Mouse (Mus musculus) Patski (cell line): ENCODE data around the gene Rap1b. TPM values are rescaled to one million over a fixed set of nuclear protein-coding genes. Genes with fewer than 3 reads are reported as not detected.
A peak's percentile ranks its signal among the peaks of the same experiment; 100 is the strongest.

Source experiments
- ATAC-seq: fragments of 100-300 bp; one replicate; pipeline ENCODE4 v1.8.0; 2021
- CTCF ChIA-PET: fragments of 350-600 bp; sonication (Branson Sonifier 250); formaldehyde crosslinking; loops from one replicate; lab custom pipeline; 2022; ENCODE audit warnings: inconsistent platforms; lab: Charles Lee
- POLR2A ChIA-PET: fragments of 350-600 bp; sonication (Branson Sonifier 250); formaldehyde crosslinking; loops from one replicate; lab custom pipeline; 2022; ENCODE audit warnings: antibody characterized with exemption, inconsistent platforms; lab: Charles Lee
- DNase-seq: peaks from one replicate; pipeline ENCODE4 v3.0.0-alpha.2; 2011; ENCODE audit warnings: low read depth, low spot score
- H3K27me3 ChIP-seq: fragments of 371-371 bp; one replicate; pipeline ENCODE4 v1.5.1; 2021
- CTCF ChIP-seq: fragments of 100-300 bp; IDR thresholded peaks from one replicate; pipeline ENCODE4 v1.5.1; 2021
- in situ Hi-C: fragments of 300-500 bp; cut with MboI; formaldehyde crosslinking; loops from 3 replicates; pipeline ENCODE4 v1.11.1; 2018; ENCODE audit warnings: low pct_unique_long_range_greater_than_20kb, mixed read lengths
- polyA plus RNA-seq: library from polyadenylated mRNA; unstranded; gene quantifications from one replicate; pipeline ENCODE4 v1.2.3, GENCODE M21; 2021

Gene Rap1b
- polyA plus RNA-seq, 1 experiment from 2014 or later, result 95.5 TPM

DNA sequence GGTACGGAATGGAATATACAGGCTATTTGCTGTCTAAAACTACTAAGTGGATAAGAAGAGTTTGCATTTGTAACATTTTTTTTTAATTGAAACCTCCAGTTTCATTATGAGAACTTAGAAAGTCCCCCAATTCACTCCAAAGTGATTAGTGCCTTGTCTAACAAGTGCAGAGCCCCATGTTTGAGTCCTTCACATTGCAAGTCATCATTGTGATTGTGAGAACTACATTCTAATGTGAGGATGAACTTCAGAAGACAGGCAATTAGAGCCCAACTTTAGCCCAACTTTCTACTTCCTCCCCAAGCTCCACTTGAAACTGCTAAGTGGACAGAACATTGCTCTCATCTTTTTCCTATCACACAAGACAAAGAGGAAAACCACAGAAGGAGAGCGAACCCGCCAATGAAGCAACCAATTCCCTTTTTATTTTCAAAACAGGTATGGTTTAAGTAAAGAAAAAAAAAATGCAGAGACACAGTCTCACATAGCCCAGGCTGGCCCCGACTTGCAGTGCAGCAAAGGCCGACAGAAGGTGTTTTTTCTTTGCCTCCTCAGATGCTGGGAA lies 5.3 kb downstream of the Rap1b start:
- no peak for TF ChIP-seq CTCF
- CTCF ChIA-PET, result interaction anchor here (1.0 to 1.1 kb wide), 3 partner anchors 10 to 27 kb away, joined by 3 read pairs; no protein-coding TSS in a partner anchor
- no peak for ATAC-seq
- POLR2A ChIA-PET, result no interaction called here
- DNase-seq, result no peak
- H3K27me3 ChIP-seq, result no peaks in the 10 kb centered on the region
- in situ Hi-C loops, result no loop called here

DNA sequence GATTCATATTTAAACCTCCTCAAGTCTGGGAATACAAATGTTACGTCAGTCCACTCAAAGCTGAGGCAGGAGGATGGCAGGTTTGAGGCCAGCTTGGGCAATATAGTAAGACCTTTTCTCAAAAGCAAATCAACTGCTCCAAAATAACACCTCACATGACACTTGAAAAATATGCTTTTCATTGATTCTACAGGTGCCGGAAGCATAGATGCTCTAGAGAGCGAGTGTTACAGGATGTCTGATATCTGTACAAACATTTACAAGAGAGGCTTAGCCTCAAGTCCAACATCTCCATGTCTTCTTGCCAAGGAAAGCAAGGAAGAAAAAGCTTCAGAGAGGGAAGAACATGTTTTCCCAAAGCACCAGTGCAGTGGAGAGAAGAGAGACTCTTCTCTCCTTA lies 6.1 kb downstream of the Rap1b start:
- TF ChIP-seq CTCF, result no peak
- no peaks in the 10 kb centered on the region for H3K27me3 ChIP-seq
- CTCF ChIA-PET, result interaction anchor here (1.0 to 1.9 kb wide), 4 partner anchors 10 to 26 kb away, joined by 3 to 6 read pairs (median 3); no protein-coding TSS in a partner anchor
- DNase-seq (no peak), ATAC-seq (no peak)
- in situ Hi-C loops, result no loop called here
- POLR2A ChIA-PET, result no interaction called here

DNA sequence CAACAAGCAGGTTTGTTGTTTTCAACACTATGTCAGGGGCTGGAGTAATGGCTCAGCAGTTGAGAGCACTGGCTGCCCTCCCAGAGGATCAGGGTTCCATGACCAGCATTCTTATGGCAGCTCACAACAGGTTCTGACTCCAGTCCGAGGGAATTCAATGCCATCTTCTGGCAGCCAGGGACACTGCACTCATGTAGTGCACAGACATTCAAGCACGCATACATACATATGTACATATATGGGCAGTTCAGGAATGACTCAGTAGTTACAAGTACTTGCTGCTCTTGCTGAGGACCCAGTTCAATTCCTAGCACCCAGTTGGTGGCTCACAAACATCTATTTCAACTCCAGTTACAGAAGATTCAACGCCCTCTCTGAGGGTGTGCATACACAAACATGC lies 6.9 kb downstream of the Rap1b start:
- POLR2A ChIA-PET, result no interaction called here
- CTCF ChIA-PET, result interaction anchor here (1.2 to 1.9 kb wide), 3 partner anchors 12 to 27 kb away, joined by 3 to 6 read pairs (median 5); no protein-coding TSS in a partner anchor
- ATAC-seq (peak; percentile 60), DNase-seq (no peak)
- in situ Hi-C loops, result no loop called here
- TF ChIP-seq CTCF, result peak; percentile 52
- H3K27me3 ChIP-seq, result no peaks in the 10 kb centered on the region

- H3K27me3 ChIP-seq, result no peaks in the 10 kb centered on the region
- CTCF ChIA-PET, result no interaction called here
- no peak for ATAC-seq
- no peak for DNase-seq
- POLR2A ChIA-PET, result no interaction called here
- in situ Hi-C loops, result no loop called here
- TF ChIP-seq CTCF, result no peak
These were observed 9.5 kb downstream of the Rap1b start for GRCm38 (mm10) chr10:117836354-117836753.

GRCm38 (mm10) chr10:117835453-117835852 lies 10.4 kb downstream of the Rap1b start:
- ATAC-seq (peak; percentile 12), DNase-seq (no peak)
- H3K27me3 ChIP-seq, result no peaks in the 10 kb centered on the region
- POLR2A ChIA-PET, result no interaction called here
- in situ Hi-C loops, result no loop called here
- CTCF ChIA-PET, result no interaction called here
- TF ChIP-seq CTCF, result no peak

GRCm38 (mm10) chr10:117830797-117831196 lies 15.0 kb downstream of the Rap1b start:
- CTCF ChIA-PET, result no interaction called here
- DNase-seq, result no peak
- no peak for ATAC-seq
- no peak for TF ChIP-seq CTCF
- in situ Hi-C loops, result no loop called here
- POLR2A ChIA-PET, result no interaction called here
- H3K27me3 ChIP-seq, result no peaks in the 10 kb centered on the region

DNA sequence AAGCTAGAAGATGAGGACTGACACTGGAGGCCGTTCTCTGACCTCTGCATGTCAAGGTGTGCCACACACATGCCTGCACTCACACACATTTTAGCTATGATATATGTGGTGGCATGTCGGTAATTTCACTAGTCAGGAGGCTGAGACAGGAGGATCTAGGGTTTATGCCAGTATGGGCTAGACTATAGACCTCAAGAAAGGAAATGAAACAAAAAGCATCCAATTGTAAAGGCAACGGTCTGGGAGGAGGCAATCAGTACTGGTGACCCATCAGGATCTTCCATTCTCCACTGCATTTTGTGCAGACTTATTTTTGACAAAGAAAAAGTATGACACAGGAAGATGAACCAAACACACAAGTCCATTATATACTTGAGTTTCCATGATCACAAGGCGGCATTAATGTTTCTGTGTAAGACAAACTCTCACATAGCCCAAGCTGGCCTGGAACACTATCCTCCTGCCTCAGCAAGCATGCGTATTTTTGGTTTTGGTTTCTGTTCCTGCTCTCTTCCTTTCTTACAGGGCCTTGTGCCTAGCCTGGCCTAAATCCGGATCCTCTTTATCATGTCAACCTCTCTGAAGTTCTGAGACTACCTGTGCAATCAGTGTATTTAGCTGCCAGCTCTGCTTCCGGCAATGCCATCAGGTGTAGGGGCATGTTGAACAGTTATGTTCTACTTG lies 16.2 kb downstream of the Rap1b start:
- DNase-seq (no peak), ATAC-seq (no peak)
- CTCF ChIA-PET, result interaction anchor here (0.6 kb wide), 1 partner anchor 11 kb away, joined by 3 read pairs; no protein-coding TSS in a partner anchor
- H3K27me3 ChIP-seq, result no peaks in the 10 kb centered on the region
- in situ Hi-C loops, result no loop called here
- no peak for TF ChIP-seq CTCF
- POLR2A ChIA-PET, result no interaction called here

- DNase-seq (no peak), ATAC-seq (no peak)
- TF ChIP-seq CTCF, result no peak
- CTCF ChIA-PET, result no interaction called here
- H3K27me3 ChIP-seq, result no peaks in the 10 kb centered on the region
- POLR2A ChIA-PET, result no interaction called here
- in situ Hi-C loops, result no loop called here
These were observed 16.8 kb downstream of the Rap1b start for GRCm38 (mm10) chr10:117829022-117829421.

DNA sequence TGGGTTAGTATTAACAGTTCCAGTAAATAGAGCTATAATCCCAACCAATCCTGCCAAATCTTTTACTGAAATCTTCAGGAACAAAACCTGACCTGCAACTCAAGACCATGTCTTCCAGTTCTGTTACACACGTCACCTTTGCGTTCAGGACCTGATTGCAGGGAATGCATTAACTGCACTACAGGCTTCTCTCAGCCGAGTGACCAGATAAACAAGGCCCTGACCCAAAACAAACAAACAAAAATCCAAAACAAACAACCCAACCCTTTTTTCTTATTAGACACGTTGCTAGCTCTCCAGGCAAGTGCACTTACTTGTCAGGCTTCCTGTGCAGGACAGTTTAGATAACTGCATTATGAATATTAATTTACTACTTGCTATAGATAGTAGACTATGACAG lies 17.3 kb downstream of the Rap1b start:
- DNase-seq, result no peak
- H3K27me3 ChIP-seq, result no peaks in the 10 kb centered on the region
- no peak for ATAC-seq
- CTCF ChIA-PET, result no interaction called here
- in situ Hi-C loops, result no loop called here
- POLR2A ChIA-PET, result no interaction called here
- TF ChIP-seq CTCF, result no peak

GRCm38 (mm10) chr10:117824647-117825046 lies 21.2 kb downstream of the Rap1b start:
- no peak for TF ChIP-seq CTCF
- in situ Hi-C loops, result no loop called here
- H3K27me3 ChIP-seq, result no peaks in the 10 kb centered on the region
- no peak for DNase-seq
- ChIA-PET CTCF (interaction anchor here (0.9 to 2.0 kb wide), 4 partner anchors 9 to 158 kb away, joined by 3 to 6 read pairs (median 4); no protein-coding TSS in a partner anchor), POLR2A (no interaction called here)
- no peak for ATAC-seq

- ATAC-seq (no peak), DNase-seq (no peak)
- no peaks in the 10 kb centered on the region for H3K27me3 ChIP-seq
- POLR2A ChIA-PET, result no interaction called here
- TF ChIP-seq CTCF, result no peak
- CTCF ChIA-PET, result interaction anchor here (1.8 to 2.0 kb wide), 3 partner anchors 12 to 159 kb away, joined by 4 to 6 read pairs (median 5); no protein-coding TSS in a partner anchor
- in situ Hi-C loops, result no loop called here
These were observed 21.7 kb downstream of the Rap1b start for GRCm38 (mm10) chr10:117824139-117824538.
